Mouse (Mus musculus): ENCODE results near the gene Prex1. TPM values are rescaled to one million over a fixed set of nuclear protein-coding genes. Genes with fewer than 3 reads are reported as not detected.

The Prex1 gene
- polyA plus RNA-seq, 1 experiment from 2014 or later: 31.9 TPM

DNA sequence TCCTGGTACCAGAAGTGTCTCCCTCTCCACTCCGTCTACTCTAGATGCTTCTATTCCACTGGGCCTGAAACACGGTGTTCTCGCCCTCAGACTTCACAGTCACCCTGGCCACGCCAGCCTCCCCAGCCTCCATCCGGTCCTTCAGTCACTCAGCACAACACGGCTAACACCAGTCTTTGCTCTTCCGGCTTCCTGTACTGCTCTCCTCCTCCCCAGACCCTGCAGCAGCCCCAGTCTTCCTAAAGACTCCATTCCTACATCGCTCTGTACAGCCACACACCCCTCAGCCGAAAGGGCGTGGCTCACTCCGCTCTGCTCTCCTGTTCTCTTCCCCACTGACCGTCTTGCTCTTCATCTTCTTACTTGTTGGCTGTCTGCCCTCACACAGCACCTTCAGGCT, 39.7 kb downstream of the Prex1 start:
- H3K4me3 ChIP-seq (ENCODE audit: low read depth, low read length): no peak overlapping the region
- DNase-seq (ENCODE audit: low spot score) (no peak), ATAC-seq (ENCODE audit: insufficient read depth, low FRiP score, low TSS enrichment) (no peak)
- no peaks in the 10 kb centered on the region for H3K9me3 ChIP-seq (ENCODE audit: control insufficient read depth, low read length)
- no peak overlapping the region for H3K27ac ChIP-seq (ENCODE audit: low read depth, low read length)
- H3K9ac ChIP-seq (ENCODE audit: low read length): no peak overlapping the region
- H3K4me1 ChIP-seq (ENCODE audit: control insufficient read depth, insufficient read depth, low read length): peaks cover 51% of the 10 kb centered on the region
- 88% methylated on average over 12 of the region's 12 CpGs for WGBS
- H3K36me3 ChIP-seq (ENCODE audit: control insufficient read depth, insufficient read depth, low read length): no peaks in the 10 kb centered on the region
- no peak overlapping the region for H3K4me2 ChIP-seq (ENCODE audit: low read depth)
- no peaks in the 10 kb centered on the region for H3K27me3 ChIP-seq (ENCODE audit: control insufficient read depth, insufficient read depth, low read length)

DNA sequence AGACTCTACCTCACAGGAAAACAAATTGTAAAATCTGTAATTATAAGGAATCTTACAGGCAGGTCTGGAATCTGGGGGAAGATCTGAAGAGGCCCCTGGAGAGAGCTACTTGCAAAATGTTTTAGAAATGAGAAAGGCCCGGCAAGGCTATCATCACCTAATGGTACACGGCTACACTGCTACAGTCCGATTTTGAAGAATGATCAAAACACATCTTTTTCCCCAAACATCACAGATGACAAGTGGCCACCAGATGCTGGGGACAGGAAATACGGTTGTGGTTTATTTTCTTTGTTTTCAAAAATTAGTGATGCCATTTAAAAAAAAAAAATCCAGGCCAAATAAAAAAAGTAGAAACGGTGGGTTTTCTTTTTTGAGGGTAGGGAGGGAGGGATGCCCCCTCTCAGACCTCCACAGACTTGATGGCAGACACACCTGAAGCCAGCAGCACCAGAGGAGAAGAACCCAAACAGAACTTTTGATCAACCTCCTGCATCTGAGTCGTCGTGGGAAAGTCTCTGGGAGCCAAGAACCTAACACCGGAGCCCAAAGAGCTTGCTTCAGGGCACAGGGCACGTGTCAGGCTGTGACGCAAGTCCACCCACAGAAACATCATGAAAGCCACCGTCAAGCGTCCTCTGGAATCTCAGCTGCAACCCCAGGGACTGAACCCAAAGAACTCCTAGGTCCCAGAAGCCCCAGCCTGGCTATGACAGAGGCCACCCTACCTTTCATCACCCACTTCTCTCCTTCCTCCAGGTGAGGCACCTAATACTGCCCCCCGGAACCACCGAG, 41.3 kb downstream of the Prex1 start:
- WGBS: 83% methylated on average over 14 of the region's 14 CpGs
- no peaks in the 10 kb centered on the region for H3K9me3 ChIP-seq (ENCODE audit: control insufficient read depth, low read length)
- H3K27ac ChIP-seq (ENCODE audit: low read depth, low read length): no peak overlapping the region; the same call in 1 of the 2 replicates
- H3K4me3 ChIP-seq (ENCODE audit: low read depth, low read length): no peak overlapping the region
- peaks cover 57% of the 10 kb centered on the region for H3K4me1 ChIP-seq (ENCODE audit: control insufficient read depth, insufficient read depth, low read length)
- H3K27me3 ChIP-seq (ENCODE audit: control insufficient read depth, insufficient read depth, low read length): no peaks in the 10 kb centered on the region
- no peak for DNase-seq (ENCODE audit: low spot score)
- H3K9ac ChIP-seq (ENCODE audit: low read length): no peak overlapping the region
- H3K4me2 ChIP-seq (ENCODE audit: low read depth): no peak overlapping the region
- no peak for ATAC-seq (ENCODE audit: insufficient read depth, low FRiP score, low TSS enrichment)
- H3K36me3 ChIP-seq (ENCODE audit: control insufficient read depth, insufficient read depth, low read length): no peaks in the 10 kb centered on the region

GRCm38 (mm10) chr2:166671614-166672013, 42.0 kb downstream of the Prex1 start:
- Histone ChIP-seq H3K4me3 (ENCODE audit: low read depth, low read length) (no peak overlapping the region), H3K9me3 (ENCODE audit: control insufficient read depth, low read length) (no peaks in the 10 kb centered on the region), H3K27ac (ENCODE audit: low read depth, low read length) (peak overlapping the region; percentile 46; the same call in 1 of the 2 replicates), H3K27me3 (ENCODE audit: control insufficient read depth, insufficient read depth, low read length) (no peaks in the 10 kb centered on the region), H3K36me3 (ENCODE audit: control insufficient read depth, insufficient read depth, low read length) (no peaks in the 10 kb centered on the region), H3K4me2 (ENCODE audit: low read depth) (no peak overlapping the region), H3K4me1 (ENCODE audit: control insufficient read depth, insufficient read depth, low read length) (peaks cover 54% of the 10 kb centered on the region), H3K9ac (ENCODE audit: low read length) (no peak overlapping the region)
- ATAC-seq (ENCODE audit: insufficient read depth, low FRiP score, low TSS enrichment) (no peak), DNase-seq (ENCODE audit: low spot score) (no peak)
- WGBS: 91% methylated on average over 14 of the region's 14 CpGs

GRCm38 (mm10) chr2:166671019-166671418, 42.6 kb downstream of the Prex1 start:
- ATAC-seq (ENCODE audit: insufficient read depth, low FRiP score, low TSS enrichment) (peak; percentile 70), DNase-seq (ENCODE audit: low spot score) (peak; percentile 72)
- H3K27me3 ChIP-seq (ENCODE audit: control insufficient read depth, insufficient read depth, low read length): no peaks in the 10 kb centered on the region
- no peaks in the 10 kb centered on the region for H3K9me3 ChIP-seq (ENCODE audit: control insufficient read depth, low read length)
- no peak overlapping the region for H3K4me3 ChIP-seq (ENCODE audit: low read depth, low read length)
- H3K9ac ChIP-seq (ENCODE audit: low read length): no peak overlapping the region
- H3K4me1 ChIP-seq (ENCODE audit: control insufficient read depth, insufficient read depth, low read length): peaks cover 48% of the 10 kb centered on the region
- no peaks in the 10 kb centered on the region for H3K36me3 ChIP-seq (ENCODE audit: control insufficient read depth, insufficient read depth, low read length)
- WGBS: 21% methylated on average over 8 of the region's 8 CpGs
- 0 out of 2 replicates have a peak overlapping the region, but pooled peaks have one; percentile 46 for H3K27ac ChIP-seq (ENCODE audit: low read depth, low read length)
- H3K4me2 ChIP-seq (ENCODE audit: low read depth): no peak overlapping the region

DNA sequence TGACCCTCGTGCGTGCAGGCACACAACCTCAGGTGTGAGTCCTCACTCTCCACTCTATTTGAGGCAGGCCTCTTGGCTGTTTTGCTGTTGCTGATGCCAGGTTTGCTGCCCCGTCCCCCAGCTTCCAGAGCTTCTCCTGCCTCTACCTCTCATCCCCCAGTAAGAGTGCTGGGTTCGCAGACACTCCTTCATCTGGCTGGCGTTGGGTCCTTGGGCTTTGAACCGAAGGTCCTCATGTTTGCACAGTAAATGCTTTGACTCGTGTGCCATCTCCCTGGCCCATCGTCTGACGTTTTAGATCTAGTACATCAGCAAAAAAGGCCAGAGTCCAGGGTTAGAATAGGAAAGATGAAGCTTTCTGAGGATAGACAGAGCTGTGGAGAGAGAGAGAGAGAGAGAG, 43.7 kb downstream of the Prex1 start:
- H3K4me2 ChIP-seq (ENCODE audit: low read depth): no peak overlapping the region
- H3K4me1 ChIP-seq (ENCODE audit: control insufficient read depth, insufficient read depth, low read length): peaks cover 39% of the 10 kb centered on the region
- H3K9me3 ChIP-seq (ENCODE audit: control insufficient read depth, low read length): no peaks in the 10 kb centered on the region
- H3K4me3 ChIP-seq (ENCODE audit: low read depth, low read length): no peak overlapping the region
- H3K27ac ChIP-seq (ENCODE audit: low read depth, low read length): no peak overlapping the region
- no peak overlapping the region for H3K9ac ChIP-seq (ENCODE audit: low read length)
- WGBS: 81% methylated on average over 9 of the region's 9 CpGs
- no peak for ATAC-seq (ENCODE audit: insufficient read depth, low FRiP score, low TSS enrichment)
- no peaks in the 10 kb centered on the region for H3K36me3 ChIP-seq (ENCODE audit: control insufficient read depth, insufficient read depth, low read length)
- no peaks in the 10 kb centered on the region for H3K27me3 ChIP-seq (ENCODE audit: control insufficient read depth, insufficient read depth, low read length)
- DNase-seq (ENCODE audit: low spot score): no peak

DNA sequence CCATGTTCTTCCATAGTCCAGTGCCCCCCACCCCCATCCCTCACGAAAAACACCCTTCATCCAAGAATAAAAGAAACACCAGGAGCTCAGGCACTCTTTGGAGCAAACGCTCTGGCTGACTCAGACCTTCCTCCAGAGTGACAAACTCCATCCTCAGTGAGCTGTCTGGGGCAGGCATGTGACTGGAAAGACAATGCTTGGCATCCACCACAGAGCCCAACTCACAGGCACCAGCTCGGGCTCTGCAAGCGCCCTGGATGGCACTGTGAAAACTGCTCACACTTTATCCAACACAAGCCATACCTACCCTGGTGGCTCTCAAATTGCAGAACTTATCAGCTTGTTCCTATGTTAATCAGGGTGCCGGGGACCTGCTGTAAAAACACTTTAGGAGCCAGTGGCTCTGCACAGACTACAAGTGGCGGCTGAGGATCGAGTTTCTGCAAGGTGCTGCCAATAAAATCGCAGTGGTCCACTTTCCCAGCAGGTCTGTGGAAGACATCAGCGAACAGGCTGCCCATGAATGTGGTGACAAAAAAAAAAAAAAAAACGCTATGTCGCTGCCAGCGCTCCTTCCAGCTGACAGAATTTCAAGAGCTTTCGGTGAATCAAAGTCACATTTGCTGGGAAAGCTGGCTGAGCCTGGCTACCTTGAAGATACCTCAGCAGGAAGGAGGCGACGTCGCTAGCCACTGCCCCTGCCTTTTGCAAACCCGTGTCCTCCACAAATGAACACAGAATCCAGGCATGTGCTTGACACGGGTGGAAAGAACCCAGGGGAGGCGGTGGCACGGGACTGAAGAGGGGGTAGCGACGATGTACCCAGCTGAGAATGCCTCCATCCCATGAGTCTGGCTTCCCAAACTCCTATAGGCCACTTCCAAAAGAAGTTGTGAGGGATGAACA, 45.6 kb downstream of the Prex1 start:
- H3K9ac ChIP-seq (ENCODE audit: low read length): no peak overlapping the region
- DNase-seq (ENCODE audit: low spot score): no peak
- no peaks in the 10 kb centered on the region for H3K36me3 ChIP-seq (ENCODE audit: control insufficient read depth, insufficient read depth, low read length)
- H3K27ac ChIP-seq (ENCODE audit: low read depth, low read length): no peak overlapping the region
- H3K9me3 ChIP-seq (ENCODE audit: control insufficient read depth, low read length): no peaks in the 10 kb centered on the region
- WGBS: 35% methylated on average over 22 of the region's 22 CpGs
- no peak for ATAC-seq (ENCODE audit: insufficient read depth, low FRiP score, low TSS enrichment)
- H3K4me3 ChIP-seq (ENCODE audit: low read depth, low read length): no peak overlapping the region
- H3K4me1 ChIP-seq (ENCODE audit: control insufficient read depth, insufficient read depth, low read length): peaks cover 43% of the 10 kb centered on the region
- no peaks in the 10 kb centered on the region for H3K27me3 ChIP-seq (ENCODE audit: control insufficient read depth, insufficient read depth, low read length)
- H3K4me2 ChIP-seq (ENCODE audit: low read depth): no peak overlapping the region

DNA sequence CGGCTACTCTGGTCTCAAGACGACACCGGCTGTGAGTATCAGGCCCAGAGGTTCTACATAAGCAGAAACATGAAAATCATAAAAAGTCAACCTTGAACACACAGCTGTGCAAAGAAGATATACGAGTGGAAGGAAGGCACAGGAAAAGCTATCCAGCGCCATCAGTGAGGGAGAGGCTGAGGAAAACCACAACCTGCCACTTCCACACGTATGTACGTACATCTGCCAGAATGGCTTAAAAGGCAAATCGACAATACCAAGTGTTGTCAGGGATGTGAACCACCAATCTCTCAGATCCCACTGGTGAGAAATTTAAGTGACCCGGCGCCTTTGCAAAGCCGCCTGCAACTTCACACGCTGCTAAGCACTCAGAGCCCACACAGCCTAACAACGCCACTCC, 47.5 kb downstream of the Prex1 start:
- ATAC-seq (ENCODE audit: insufficient read depth, low FRiP score, low TSS enrichment) (no peak), DNase-seq (ENCODE audit: low spot score) (no peak)
- peaks cover 50% of the 10 kb centered on the region for H3K4me1 ChIP-seq (ENCODE audit: control insufficient read depth, insufficient read depth, low read length)
- H3K4me3 ChIP-seq (ENCODE audit: low read depth, low read length): no peak overlapping the region
- H3K9ac ChIP-seq (ENCODE audit: low read length): no peak overlapping the region
- H3K9me3 ChIP-seq (ENCODE audit: control insufficient read depth, low read length): no peaks in the 10 kb centered on the region
- H3K27me3 ChIP-seq (ENCODE audit: control insufficient read depth, insufficient read depth, low read length): no peaks in the 10 kb centered on the region
- no peaks in the 10 kb centered on the region for H3K36me3 ChIP-seq (ENCODE audit: control insufficient read depth, insufficient read depth, low read length)
- H3K4me2 ChIP-seq (ENCODE audit: low read depth): no peak overlapping the region
- 92% methylated on average over 13 of the region's 13 CpGs for WGBS
- H3K27ac ChIP-seq (ENCODE audit: low read depth, low read length): no peak overlapping the region

DNA sequence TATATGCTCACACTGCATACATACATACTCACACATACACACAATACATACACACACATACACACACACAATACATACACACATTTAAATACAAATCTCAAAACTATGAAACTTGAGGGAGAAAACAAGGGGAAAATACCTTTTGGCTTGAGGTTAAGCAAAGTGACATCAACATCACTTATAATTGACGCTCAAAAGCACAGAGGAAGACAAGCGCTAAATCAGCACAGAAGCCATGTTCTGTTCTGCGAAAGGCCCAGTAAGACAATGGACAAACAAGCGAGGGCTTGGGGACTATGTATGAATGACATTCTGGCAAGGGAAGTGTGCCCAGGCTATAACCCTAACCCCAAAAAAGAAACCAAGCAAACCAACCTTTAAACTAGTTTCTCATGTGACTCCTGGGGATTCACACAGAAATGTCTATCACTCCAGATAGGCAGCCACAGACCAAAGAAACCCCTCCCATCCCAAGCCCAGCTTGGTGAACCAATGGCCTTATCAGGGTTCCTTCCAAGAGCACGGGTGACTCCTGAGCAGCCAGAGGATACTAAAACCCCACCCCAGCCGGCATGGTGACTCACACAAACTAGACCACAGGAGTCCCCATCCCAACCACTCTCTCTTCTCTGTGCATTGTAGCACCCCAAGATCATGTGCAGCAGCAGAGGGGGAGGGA, 48.2 kb downstream of the Prex1 start:
- Histone ChIP-seq H3K9ac (ENCODE audit: low read length) (no peak overlapping the region), H3K4me2 (ENCODE audit: low read depth) (no peak overlapping the region), H3K27ac (ENCODE audit: low read depth, low read length) (no peak overlapping the region), H3K36me3 (ENCODE audit: control insufficient read depth, insufficient read depth, low read length) (no peaks in the 10 kb centered on the region), H3K4me1 (ENCODE audit: control insufficient read depth, insufficient read depth, low read length) (peaks cover 46% of the 10 kb centered on the region), H3K27me3 (ENCODE audit: control insufficient read depth, insufficient read depth, low read length) (no peaks in the 10 kb centered on the region), H3K4me3 (ENCODE audit: low read depth, low read length) (no peak overlapping the region), H3K9me3 (ENCODE audit: control insufficient read depth, low read length) (no peaks in the 10 kb centered on the region)
- WGBS: 86% methylated on average over 6 of the region's 6 CpGs
- DNase-seq (ENCODE audit: low spot score) (no peak), ATAC-seq (ENCODE audit: insufficient read depth, low FRiP score, low TSS enrichment) (no peak)
